Mouse (Mus musculus) thymus, postnatal 10 days (tissue): Measurements from ENCODE around the gene Prkca.

Experiments used
- DNase-seq, 2 experiments: peaks; one replicate each; pipeline ENCODE4 v3.0.0; 2021; ENCODE audit warnings: low spot score in 2 of 2

The Prkca gene

DNA sequence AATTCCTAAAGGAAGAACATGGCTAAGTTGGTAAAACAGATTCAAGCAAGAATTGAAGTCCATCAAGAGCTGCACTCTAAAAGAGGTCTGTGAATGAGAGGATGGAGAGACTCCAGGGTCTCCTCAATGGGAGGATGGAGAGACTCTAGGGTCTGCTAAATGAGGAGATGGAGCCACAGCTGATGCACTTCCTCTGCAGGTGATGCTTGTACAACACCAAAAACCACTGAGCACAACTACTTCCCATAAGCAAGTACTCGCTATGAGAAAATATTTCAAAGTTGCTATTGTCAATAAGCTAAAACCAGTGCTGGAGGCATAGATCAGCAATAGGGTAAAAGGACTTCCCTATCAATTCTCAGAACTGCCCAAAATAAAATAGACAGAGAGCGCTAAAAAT, 137.1 kb downstream of the Prkca start:
- DNase-seq: no peak

- no peak for DNase-seq
Measured at GRCm38 (mm10) chr11:108204895-108205248, 138.9 kb downstream of the Prkca start.

GRCm38 (mm10) chr11:108204202-108204894, 139.4 kb downstream of the Prkca start:
- no peak for DNase-seq

GRCm38 (mm10) chr11:108202835-108203234, 140.9 kb downstream of the Prkca start:
- DNase-seq: no peak

DNA sequence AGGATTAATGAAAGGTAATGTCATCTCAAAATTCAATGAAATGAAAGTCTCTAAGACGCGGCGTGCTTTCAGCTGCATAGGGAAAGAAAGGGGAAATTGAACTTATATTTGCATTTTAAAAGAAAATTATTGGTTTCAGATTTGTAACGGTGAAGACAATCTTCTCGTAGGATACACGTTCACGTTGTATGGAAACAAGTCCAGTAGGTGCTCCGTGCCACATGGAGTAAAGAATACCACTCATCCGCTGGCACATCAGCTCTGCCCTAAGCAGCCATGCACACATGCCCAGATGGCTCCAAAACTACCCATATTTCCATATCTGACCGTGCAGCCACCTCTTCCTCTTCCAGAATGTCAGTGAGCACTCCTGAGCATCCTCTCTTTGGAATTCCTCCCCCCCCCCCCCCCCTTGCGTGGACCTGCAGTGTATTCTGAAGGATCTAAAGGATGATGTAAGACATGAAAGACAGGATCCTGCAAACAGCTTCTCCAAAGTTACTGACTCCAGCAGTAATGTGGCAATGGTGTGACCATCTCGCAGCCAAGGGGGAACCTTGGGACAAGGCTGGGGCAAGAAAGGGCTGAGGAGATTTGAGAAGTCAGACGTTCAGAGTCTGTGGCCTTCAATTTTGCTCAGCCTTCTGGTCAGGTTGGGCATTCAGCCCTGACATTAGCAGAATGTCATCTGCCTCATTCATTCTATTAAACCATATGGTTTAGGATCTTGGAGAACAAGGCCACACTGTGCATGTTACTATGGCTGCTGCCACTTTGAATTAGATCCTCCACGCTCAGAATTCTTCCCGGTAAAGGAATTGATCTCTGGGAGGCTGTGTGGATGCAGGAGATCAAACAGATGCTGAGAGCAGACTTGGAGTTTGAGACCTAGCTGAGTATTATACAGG, 142.8 kb downstream of the Prkca start:
- DNase-seq: no peak

DNA sequence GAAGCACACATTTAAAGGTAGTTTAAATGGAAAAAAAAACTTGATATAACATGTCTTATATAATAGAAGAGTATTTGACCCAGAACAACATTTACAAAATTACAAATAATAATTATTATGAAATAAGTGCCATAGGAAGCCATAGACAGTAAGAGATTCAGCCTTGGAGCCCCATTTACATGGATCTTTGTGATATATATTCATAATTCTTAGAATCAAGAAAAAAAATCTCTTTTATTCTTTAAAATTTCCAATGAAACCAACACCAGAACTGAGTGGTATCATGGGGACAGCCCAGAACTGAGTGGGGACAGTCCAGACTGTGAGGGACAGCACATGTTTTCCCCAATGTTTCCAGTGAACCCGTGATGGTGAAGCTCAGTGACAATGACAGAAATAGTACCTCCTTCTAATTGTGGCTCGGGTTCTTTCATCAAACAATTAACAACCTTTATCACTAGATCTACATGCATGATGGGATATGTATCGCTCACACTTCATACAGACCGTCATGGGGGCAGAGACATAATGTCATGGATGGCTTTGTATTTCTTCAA, 144.2 kb downstream of the Prkca start:
- no peak for DNase-seq

- no peak for DNase-seq
Measured at GRCm38 (mm10) chr11:108198592-108198991, 145.1 kb downstream of the Prkca start.

DNA sequence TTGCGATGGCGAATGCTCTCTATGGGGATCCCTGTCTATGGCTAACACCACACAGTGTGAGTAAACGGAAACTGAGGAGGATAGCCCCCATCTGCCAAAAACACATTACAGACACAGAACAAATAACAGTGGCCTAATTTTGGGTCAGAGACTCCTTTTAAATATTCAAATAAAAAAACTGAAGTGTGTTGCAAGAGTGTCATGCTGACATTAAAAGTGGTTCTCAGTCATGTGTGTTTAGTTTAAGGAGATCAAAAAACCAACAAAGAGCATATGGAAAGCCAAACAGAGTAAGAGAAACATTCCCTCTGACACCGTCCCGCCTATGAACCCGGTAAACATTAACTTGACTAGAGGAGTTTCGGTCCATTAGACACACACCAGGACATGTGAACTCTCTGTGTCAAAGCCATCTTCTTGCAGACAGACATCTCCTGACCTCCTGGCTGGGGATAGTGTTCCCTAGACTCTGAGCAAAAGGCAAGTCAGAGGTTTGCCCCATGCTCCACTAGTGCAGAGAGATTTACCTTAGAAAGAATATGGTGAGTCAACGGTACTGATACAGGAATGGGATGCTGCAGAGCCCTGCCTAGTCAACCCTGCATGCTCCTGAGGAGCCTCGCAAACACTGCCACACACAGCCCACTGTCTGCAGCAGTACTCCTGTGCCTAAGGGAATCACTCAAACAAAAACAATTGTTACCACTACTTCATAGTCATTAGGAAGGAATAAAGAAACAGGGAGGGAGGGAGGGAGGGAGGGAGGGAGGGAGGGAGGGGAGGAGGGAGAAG, 146.1 kb downstream of the Prkca start:
- DNase-seq: no peak

- no peak for DNase-seq
Measured at GRCm38 (mm10) chr11:108196796-108197195, 146.9 kb downstream of the Prkca start.

DNA sequence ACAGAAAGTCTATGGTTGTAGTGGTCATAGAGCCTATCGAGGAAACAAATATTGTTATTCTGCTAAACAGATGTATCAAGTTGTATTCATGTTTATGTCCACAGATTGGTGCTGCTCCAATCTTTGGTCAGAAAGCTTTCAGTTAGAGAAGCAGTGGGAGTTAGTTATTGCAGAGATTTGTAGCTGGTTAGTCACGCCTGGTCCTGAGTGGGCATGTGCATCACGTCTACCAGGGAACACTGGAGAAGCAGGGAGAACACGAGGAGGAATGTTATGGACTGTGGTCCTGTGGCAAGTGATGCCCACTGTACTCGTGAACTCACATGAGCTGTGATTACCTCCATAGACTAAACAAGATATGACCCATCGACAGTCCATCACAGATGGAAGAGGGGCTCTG, 153.4 kb downstream of the Prkca start:
- no peak for DNase-seq

DNA sequence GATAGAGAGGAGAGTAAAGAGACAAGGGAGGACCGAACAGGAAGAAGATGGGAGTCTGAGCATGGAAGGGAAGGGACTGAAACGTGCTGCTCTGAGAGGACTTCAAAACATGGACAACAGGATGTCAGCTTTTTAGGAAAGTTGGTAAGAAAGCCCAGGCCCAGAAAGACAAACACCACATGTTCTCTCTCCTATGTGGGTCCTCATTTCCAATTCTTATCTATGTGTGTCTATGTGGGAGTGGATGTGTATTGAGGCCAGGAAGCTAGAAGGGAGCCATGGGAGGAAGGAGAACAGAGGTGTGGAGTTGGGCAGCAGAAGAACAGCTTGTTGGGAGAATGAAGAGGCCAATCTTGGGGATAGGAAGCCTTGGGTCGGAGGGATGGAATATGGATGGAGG, 154.4 kb downstream of the Prkca start:
- DNase-seq: no peak

- no peak for DNase-seq
Measured at GRCm38 (mm10) chr11:108182421-108182820, 161.3 kb downstream of the Prkca start.

- no peak for DNase-seq
Measured at GRCm38 (mm10) chr11:108181012-108181713, 162.6 kb downstream of the Prkca start.

GRCm38 (mm10) chr11:108178802-108179201, 164.9 kb downstream of the Prkca start:
- DNase-seq: no peak

DNA sequence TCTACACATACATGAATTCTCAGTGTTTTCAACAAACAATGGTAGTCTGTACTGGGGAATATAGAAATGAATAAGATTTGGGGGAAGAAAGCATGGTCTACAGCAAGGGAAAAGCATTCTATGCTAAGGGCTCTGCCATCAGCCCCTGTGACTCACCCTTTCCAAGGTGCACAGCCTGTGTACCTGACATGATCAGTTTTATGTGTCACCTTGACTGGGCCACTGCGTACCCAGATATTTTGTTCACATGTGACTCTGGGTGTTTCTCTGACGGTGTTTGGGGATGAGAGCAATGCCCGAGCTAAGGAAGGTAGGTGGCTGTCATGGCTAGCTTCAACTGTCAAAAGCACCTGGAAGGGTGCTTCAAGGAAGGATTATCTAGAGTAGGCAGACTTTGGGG, 165.5 kb downstream of the Prkca start:
- no peak for DNase-seq

GRCm38 (mm10) chr11:108176715-108177114, 167.0 kb downstream of the Prkca start:
- no peak for DNase-seq

DNA sequence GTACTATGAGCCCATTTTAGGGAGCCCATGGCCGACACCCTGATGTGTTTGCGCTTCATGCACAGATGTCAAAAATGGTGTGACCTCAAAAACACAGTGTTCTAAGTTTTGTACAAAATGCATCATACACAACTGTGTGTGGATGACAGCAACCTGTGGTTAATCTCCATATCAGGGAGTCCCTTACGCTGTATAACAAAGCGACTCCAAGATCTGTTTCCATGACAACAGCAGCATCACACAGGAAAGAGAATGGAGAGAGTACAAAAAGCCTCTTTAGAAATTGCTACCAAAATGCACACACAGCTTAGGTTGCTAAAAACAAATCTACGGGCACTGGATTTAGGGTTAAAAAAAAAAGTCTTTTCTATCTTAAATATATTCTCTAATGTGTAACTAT, 171.8 kb downstream of the Prkca start:
- no peak for DNase-seq

- DNase-seq: no peak
Measured at GRCm38 (mm10) chr11:108171260-108171659, 172.5 kb downstream of the Prkca start.

GRCm38 (mm10) chr11:108170107-108170506, 173.6 kb downstream of the Prkca start:
- no peak for DNase-seq

- no peak for DNase-seq
Measured at GRCm38 (mm10) chr11:108165725-108166124, 178.0 kb downstream of the Prkca start.

DNA sequence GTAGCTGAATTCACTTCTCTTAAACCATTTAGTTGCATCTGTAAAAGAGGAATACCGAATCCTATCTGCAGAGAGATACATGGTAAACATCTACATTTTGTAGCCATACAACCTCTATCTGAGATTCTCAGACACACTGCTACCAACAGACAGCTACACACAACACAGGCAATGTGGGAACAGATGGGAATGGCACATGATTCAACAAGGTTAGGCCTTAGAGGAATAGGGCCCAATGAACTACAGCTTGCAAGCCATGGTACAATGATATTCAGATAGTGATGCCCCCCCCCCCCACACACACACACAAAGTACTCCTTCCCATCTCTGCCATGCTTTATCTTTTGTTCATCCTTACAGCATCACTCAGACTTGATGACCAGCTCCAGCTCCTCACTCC, 181.1 kb downstream of the Prkca start:
- no peak for DNase-seq
